Mouse (Mus musculus): ENCODE measurements around the gene Rnf24.

GRCm38 (mm10) chr2:131307822-131308221 is 44.9 kb downstream of the Rnf24 start:
- TF ChIP-seq CTCF (IDR thresholded peaks at IDR 0.05; ENCODE audit: low read depth, low read length) (no peak), POLR2A (IDR thresholded peaks at IDR 0.05; ENCODE audit: borderline replicate concordance, low read depth, low read length) (no peak)
